ENCODE assay signal across 8 mouse cellular contexts in genomic region chr4:117120445-117121414, GRCm38 (mm10). TPM values are rescaled to one million over a fixed set of nuclear protein-coding genes. Genes with fewer than 3 reads are reported as not detected.
DNase-seq lines count a peak whose midpoint lies in the region; ATAC-seq lines count a peak whose summit lies in the region.

No protein-coding gene starts in this region.

- WGBS in forebrain, embryonic 10.5 days, result under 1% methylated on average over 69 of the region's 69 CpGs
- under 1% methylated on average over 69 of the region's 69 CpGs for WGBS in heart, embryonic 16.5 days
- under 1% methylated on average over 69 of the region's 69 CpGs for WGBS in liver, embryonic 15.5 days (ENCODE audit: insufficient replicate concordance)
- under 1% methylated on average over 69 of the region's 69 CpGs for WGBS in neural tube, embryonic 12.5 days

- H3K4me1 ChIP-seq in forebrain, embryonic 10.5 days, result peaks cover 38% of the 10 kb centered on the region
- peaks cover 21% of the 10 kb centered on the region for H3K4me1 ChIP-seq in heart, embryonic 16.5 days (ENCODE audit: control insufficient read depth, insufficient read depth, low read length)
- H3K4me1 ChIP-seq in liver, embryonic 15.5 days (replicated peaks), result peaks cover 47% of the 10 kb centered on the region
- peaks cover 16% of the 10 kb centered on the region for H3K4me1 ChIP-seq in neural tube, embryonic 12.5 days

- no peaks in the 10 kb centered on the region for H3K36me3 ChIP-seq in forebrain, embryonic 10.5 days (replicated peaks)
- no peaks in the 10 kb centered on the region for H3K36me3 ChIP-seq in heart, embryonic 16.5 days (ENCODE audit: control insufficient read depth, insufficient read depth)
- no peaks in the 10 kb centered on the region for H3K36me3 ChIP-seq in liver, embryonic 15.5 days (replicated peaks)
- H3K36me3 ChIP-seq in neural tube, embryonic 12.5 days, result no peaks in the 10 kb centered on the region

- ATAC-seq in heart, embryonic 16.5 days (replicated peaks; ENCODE audit: extremely low read depth, insufficient read depth, low FRiP score), result peak; percentile 92
- peak; percentile 87 for ATAC-seq in liver, embryonic 15.5 days (ENCODE audit: insufficient read depth)
- peak; percentile 91 for ATAC-seq in neural tube, embryonic 12.5 days (ENCODE audit: low FRiP score, low read depth)

- H3K27ac ChIP-seq in forebrain, embryonic 10.5 days, result peak overlapping the region; percentile 90
- H3K27ac ChIP-seq in heart, embryonic 16.5 days (ENCODE audit: low read length), result peak overlapping the region; percentile 92
- H3K27ac ChIP-seq in liver, embryonic 15.5 days (replicated peaks), result peak overlapping the region; percentile 78
- H3K27ac ChIP-seq in neural tube, embryonic 12.5 days, result peak overlapping the region; percentile 83

- no peaks in the 10 kb centered on the region for H3K9me3 ChIP-seq in forebrain, embryonic 10.5 days
- no peaks in the 10 kb centered on the region for H3K9me3 ChIP-seq in heart, embryonic 16.5 days (replicated peaks; ENCODE audit: control insufficient read depth, low read length)
- H3K9me3 ChIP-seq in liver, embryonic 15.5 days (replicated peaks), result no peaks in the 10 kb centered on the region
- H3K9me3 ChIP-seq in neural tube, embryonic 12.5 days, result no peaks in the 10 kb centered on the region

- DNase-seq in CD8-positive naive resting alpha-beta T cell, adult 2 months (ENCODE audit: low read depth in 2 of 2, low spot score in 2 of 2), result peak; percentile 82 to 88
- DNase-seq in c-Kit-positive CD71-negative TER-119-negative erythroid progenitor cells, embryonic 14.5 days (ENCODE audit: low read depth), result peak; percentile 98
- peak; percentile 93 for DNase-seq in forebrain, embryonic 10.5 days (ENCODE audit: extremely low spot score, low spot score)
- peak; percentile 95 to 99 for DNase-seq in kidney, postnatal 36 days
- peak; percentile 99 for DNase-seq in telencephalon, adult 2 months (ENCODE audit: low read depth, low spot score)

- H3K27me3 ChIP-seq in forebrain, embryonic 10.5 days (ENCODE audit: poor library complexity, severe bottlenecking), result no peaks in the 10 kb centered on the region
- H3K27me3 ChIP-seq in heart, embryonic 16.5 days (ENCODE audit: control insufficient read depth, insufficient read depth, low read length), result no peaks in the 10 kb centered on the region
- no peaks in the 10 kb centered on the region for H3K27me3 ChIP-seq in liver, embryonic 15.5 days
- H3K27me3 ChIP-seq in neural tube, embryonic 12.5 days (replicated peaks), result no peaks in the 10 kb centered on the region

- H3K4me2 ChIP-seq in heart, embryonic 16.5 days (ENCODE audit: low read depth, low read length), result peak overlapping the region; percentile 92
- peak overlapping the region; percentile 100 for H3K4me2 ChIP-seq in liver, embryonic 15.5 days
- H3K4me2 ChIP-seq in neural tube, embryonic 12.5 days (replicated peaks), result peak overlapping the region; percentile 99

- peak overlapping the region; percentile 70 for H3K4me3 ChIP-seq in forebrain, embryonic 10.5 days
- peak overlapping the region; percentile 62 for H3K4me3 ChIP-seq in heart, embryonic 16.5 days (ENCODE audit: low read length)
- H3K4me3 ChIP-seq in liver, embryonic 15.5 days (replicated peaks), result peak overlapping the region; percentile 75
- H3K4me3 ChIP-seq in neural tube, embryonic 12.5 days, result peak overlapping the region; percentile 63

- H3K9ac ChIP-seq in heart, embryonic 16.5 days (ENCODE audit: low read length), result peak overlapping the region; percentile 70
- peak overlapping the region; percentile 70 for H3K9ac ChIP-seq in liver, embryonic 15.5 days
- H3K9ac ChIP-seq in neural tube, embryonic 12.5 days, result peak overlapping the region; percentile 71

RNA-seq across cellular contexts. Expression of gene Btbd19, which starts 4.8 kb away (rescaled TPM):
- polyA plus RNA-seq in forebrain, embryonic 10.5 days (2016; fragmentation: Nextera tagmentation; extraction: Ambion mirVana), result 4.9 and 5.3 TPM in 2 replicates
- 3.0 and 4.6 TPM in 2 replicates for polyA plus RNA-seq in heart, embryonic 16.5 days (2015; fragmentation: Nextera tagmentation; extraction: Ambion mirVana)
- 2.9 and 3.2 TPM in 2 replicates for polyA plus RNA-seq in liver, embryonic 15.5 days (2015; fragmentation: Nextera tagmentation; extraction: Ambion mirVana)
- polyA plus RNA-seq in neural tube, embryonic 12.5 days (2016; fragmentation: Nextera tagmentation; extraction: Ambion mirVana), result 3.6 and 4.6 TPM in 2 replicates

RNA-seq across cellular contexts. Expression of gene Tctex1d4, which starts 5.9 kb away (rescaled TPM):
- not detected in 2 replicates for polyA plus RNA-seq in forebrain, embryonic 10.5 days (2016; fragmentation: Nextera tagmentation; extraction: Ambion mirVana)
- 0.61 and 0.84 TPM in 2 replicates for polyA plus RNA-seq in heart, embryonic 16.5 days (2015; fragmentation: Nextera tagmentation; extraction: Ambion mirVana)
- polyA plus RNA-seq in liver, embryonic 15.5 days (2015; fragmentation: Nextera tagmentation; extraction: Ambion mirVana), result 0.12 TPM in 1 of 2 replicates, not detected in the other
- not detected in 2 replicates for polyA plus RNA-seq in neural tube, embryonic 12.5 days (2016; fragmentation: Nextera tagmentation; extraction: Ambion mirVana)

RNA-seq across cellular contexts. Expression of gene Plk3, which starts 13.0 kb away (rescaled TPM):
- 12.8 and 14.0 TPM in 2 replicates for polyA plus RNA-seq in forebrain, embryonic 10.5 days (2016; fragmentation: Nextera tagmentation; extraction: Ambion mirVana)
- polyA plus RNA-seq in heart, embryonic 16.5 days (2015; fragmentation: Nextera tagmentation; extraction: Ambion mirVana), result 1.9 and 2.2 TPM in 2 replicates
- 2.5 and 3.2 TPM in 2 replicates for polyA plus RNA-seq in liver, embryonic 15.5 days (2015; fragmentation: Nextera tagmentation; extraction: Ambion mirVana)
- polyA plus RNA-seq in neural tube, embryonic 12.5 days (2016; fragmentation: Nextera tagmentation; extraction: Ambion mirVana), result 39.3 and 41.4 TPM in 2 replicates

RNA-seq across cellular contexts. Expression of gene Ptch2, which starts 24.9 kb away (rescaled TPM):
- polyA plus RNA-seq in forebrain, embryonic 10.5 days (2016; fragmentation: Nextera tagmentation; extraction: Ambion mirVana), result 7.3 TPM in 2 replicates
- 2.0 and 2.1 TPM in 2 replicates for polyA plus RNA-seq in heart, embryonic 16.5 days (2015; fragmentation: Nextera tagmentation; extraction: Ambion mirVana)
- 0.56 and 0.66 TPM in 2 replicates for polyA plus RNA-seq in liver, embryonic 15.5 days (2015; fragmentation: Nextera tagmentation; extraction: Ambion mirVana)
- polyA plus RNA-seq in neural tube, embryonic 12.5 days (2016; fragmentation: Nextera tagmentation; extraction: Ambion mirVana), result 5.2 and 6.0 TPM in 2 replicates

RNA-seq across cellular contexts. Expression of gene Rps8, which starts 35.3 kb away (rescaled TPM):
- 878 and 901 TPM in 2 replicates for polyA plus RNA-seq in forebrain, embryonic 10.5 days (2016; fragmentation: Nextera tagmentation; extraction: Ambion mirVana)
- 420 and 513 TPM in 2 replicates for polyA plus RNA-seq in heart, embryonic 16.5 days (2015; fragmentation: Nextera tagmentation; extraction: Ambion mirVana)
- polyA plus RNA-seq in liver, embryonic 15.5 days (2015; fragmentation: Nextera tagmentation; extraction: Ambion mirVana), result 536 and 611 TPM in 2 replicates
- 554 and 578 TPM in 2 replicates for polyA plus RNA-seq in neural tube, embryonic 12.5 days (2016; fragmentation: Nextera tagmentation; extraction: Ambion mirVana)

Comparison
In these comparisons a context has a peak if more than half of its experiments do, and no peak if none do; other contexts are left out.
1. Peak in every context shown above with its lines: DNase-seq, ATAC-seq, H3K4me3 ChIP-seq and H3K27ac ChIP-seq.